Mouse (Mus musculus) forebrain, embryonic 10.5 days (tissue): ENCODE measurements at regions not wholly inside any gene's neighbourhood (a gene's known extent, or its start where the extent isn't known, plus 50 kb on each side); places are given as distances from the start of the nearest gene placed in this dataset.

Experiments used
- DNase-seq: peaks from one replicate; pipeline ENCODE4 v3.0.0-alpha.2; 2017; ENCODE audit warnings: low spot score; ENCODE audit errors: extremely low spot score
- H3K27ac ChIP-seq: fragments of 300-500 bp; sonication (generic); 2 replicates; pipeline ENCODE4 v1.5.1; 2016; ENCODE audit warnings: mild to moderate bottlenecking
- H3K27me3 ChIP-seq: fragments of 300-500 bp; sonication (generic); 2 replicates; pipeline ENCODE4 v1.6.1; 2016; ENCODE audit warnings: mild to moderate bottlenecking; ENCODE audit not compliant: poor library complexity, severe bottlenecking
- H3K36me3 ChIP-seq: fragments of 300-500 bp; sonication (generic); replicated peaks from 2 replicates; pipeline ENCODE4 v1.6.1; 2016; ENCODE audit warnings: mild to moderate bottlenecking, moderate library complexity
- H3K4me1 ChIP-seq: fragments of 300-500 bp; sonication (generic); 2 replicates; pipeline ENCODE4 v1.6.1; 2016
- H3K4me3 ChIP-seq: fragments of 300-500 bp; sonication (generic); 2 replicates; pipeline ENCODE4 v1.5.1; 2016; ENCODE audit warnings: mild to moderate bottlenecking, moderate library complexity
- H3K9me3 ChIP-seq: fragments of 300-500 bp; sonication (generic); 2 replicates; pipeline ENCODE4 v1.6.1; 2016; ENCODE audit warnings: mild to moderate bottlenecking, moderate library complexity
- WGBS: fragments of 180-500 bp; shearing (Covaris S2); methylation state at CpG from one replicate; pipeline ENCODE4 v1.1.7; 2016; 5-methylcytosine and 5-hydroxymethylcytosine counted together

DNA sequence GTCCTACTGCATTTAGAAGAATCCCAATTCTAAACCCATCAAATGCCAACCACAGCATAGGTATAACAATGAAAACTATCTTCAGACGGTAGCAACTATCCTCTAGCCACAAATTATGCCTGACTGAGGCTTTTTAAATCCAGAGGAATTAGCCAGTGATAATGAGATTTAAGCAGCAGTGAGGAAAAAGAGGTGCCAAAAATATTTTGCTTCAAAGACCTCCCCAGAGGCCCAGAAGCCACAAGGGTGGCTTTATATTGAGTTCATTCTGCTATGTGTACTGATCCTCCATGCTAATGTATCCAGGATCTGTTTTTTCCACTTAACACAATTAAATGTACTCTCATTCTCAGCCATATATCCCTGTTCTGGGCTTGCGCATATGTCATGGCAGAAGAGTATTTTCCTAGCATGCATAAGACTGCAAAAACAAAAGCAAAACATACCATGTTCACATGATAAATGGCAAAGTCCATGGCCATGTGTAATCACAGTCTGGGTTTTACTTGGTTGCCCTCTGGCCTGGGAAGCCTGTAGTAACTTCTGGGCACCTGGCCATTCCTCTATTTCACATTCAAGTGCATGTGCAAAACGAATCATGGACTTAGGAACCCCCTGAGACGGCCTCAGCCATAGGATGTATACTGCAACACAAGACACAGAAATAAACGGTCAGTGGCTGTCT lies 113.6 kb upstream of the Tsc22d2 start:
- H3K4me1 ChIP-seq, result peaks cover 6% of the 10 kb centered on the region
- no peaks in the 10 kb centered on the region for H3K9me3 ChIP-seq
- 75% methylated on average over 5 of the region's 5 CpGs for whole genome bisulfite sequencing
- H3K27ac ChIP-seq, result no peak overlapping the region
- DNase-seq, result no peak
- H3K4me3 ChIP-seq, result no peak overlapping the region
- H3K27me3 ChIP-seq, result no peaks in the 10 kb centered on the region
- no peaks in the 10 kb centered on the region for H3K36me3 ChIP-seq

- 96% methylated on average over 1 of the region's 1 CpGs for WGBS
- H3K4me1 ChIP-seq, result peaks cover 6% of the 10 kb centered on the region
These were observed 112.2 kb upstream of the Tsc22d2 start for GRCm38 (mm10) chr3:58302322-58302721.

GRCm38 (mm10) chr3:58303746-58304145 lies 110.8 kb upstream of the Tsc22d2 start:
- WGBS, result 59% methylated on average over 3 of the region's 3 CpGs
- Histone ChIP-seq H3K27me3 (no peaks in the 10 kb centered on the region), H3K4me3 (no peak overlapping the region), H3K27ac (no peak overlapping the region), H3K36me3 (no peaks in the 10 kb centered on the region), H3K9me3 (no peaks in the 10 kb centered on the region), H3K4me1 (peaks cover 6% of the 10 kb centered on the region)
- no peak for DNase-seq

More at GRCm38 (mm10) chr3:58302322-58302721, 112.2 kb upstream of the Tsc22d2 start:
- Histone ChIP-seq H3K27me3 (no peaks in the 10 kb centered on the region), H3K36me3 (no peaks in the 10 kb centered on the region), H3K27ac (no peak overlapping the region), H3K4me3 (no peak overlapping the region), H3K9me3 (no peaks in the 10 kb centered on the region)
- DNase-seq, result no peak

- H3K4me3 ChIP-seq, result no peak overlapping the region
- H3K27me3 ChIP-seq, result no peaks in the 10 kb centered on the region
- no peaks in the 10 kb centered on the region for H3K4me1 ChIP-seq
- H3K27ac ChIP-seq, result no peak overlapping the region
- no peaks in the 10 kb centered on the region for H3K9me3 ChIP-seq
- no peak for DNase-seq
- 90% methylated on average over 8 of the region's 8 CpGs for WGBS
- no peaks in the 10 kb centered on the region for H3K36me3 ChIP-seq
These were observed 104.9 kb upstream of the Tsc22d2 start for GRCm38 (mm10) chr3:58309601-58310000.

- no peaks in the 10 kb centered on the region for H3K36me3 ChIP-seq
- H3K4me1 ChIP-seq, result no peaks in the 10 kb centered on the region
- H3K4me3 ChIP-seq, result no peak overlapping the region
- H3K27me3 ChIP-seq, result no peaks in the 10 kb centered on the region
- WGBS, result 89% methylated on average over 4 of the region's 4 CpGs
- no peak overlapping the region for H3K27ac ChIP-seq
- no peak for DNase-seq
- H3K9me3 ChIP-seq, result no peaks in the 10 kb centered on the region
These were observed 104.1 kb upstream of the Tsc22d2 start for GRCm38 (mm10) chr3:58310390-58310789.

- no peaks in the 10 kb centered on the region for H3K36me3 ChIP-seq
- no peak for DNase-seq
- H3K4me1 ChIP-seq, result no peaks in the 10 kb centered on the region
- no peaks in the 10 kb centered on the region for H3K27me3 ChIP-seq
- H3K27ac ChIP-seq, result no peak overlapping the region
- no peak overlapping the region for H3K4me3 ChIP-seq
- WGBS, result 91% methylated on average over 5 of the region's 5 CpGs
- H3K9me3 ChIP-seq, result no peaks in the 10 kb centered on the region
These were observed 103.3 kb upstream of the Tsc22d2 start for GRCm38 (mm10) chr3:58311104-58311685.

- H3K4me3 ChIP-seq, result no peak overlapping the region
- no peak overlapping the region for H3K27ac ChIP-seq
- no peak for DNase-seq
- H3K4me1 ChIP-seq, result no peaks in the 10 kb centered on the region
- 85% methylated on average over 6 of the region's 6 CpGs for WGBS
- H3K27me3 ChIP-seq, result no peaks in the 10 kb centered on the region
- no peaks in the 10 kb centered on the region for H3K36me3 ChIP-seq
- H3K9me3 ChIP-seq, result no peaks in the 10 kb centered on the region
These were observed 101.9 kb upstream of the Tsc22d2 start for GRCm38 (mm10) chr3:58312623-58313022.

DNA sequence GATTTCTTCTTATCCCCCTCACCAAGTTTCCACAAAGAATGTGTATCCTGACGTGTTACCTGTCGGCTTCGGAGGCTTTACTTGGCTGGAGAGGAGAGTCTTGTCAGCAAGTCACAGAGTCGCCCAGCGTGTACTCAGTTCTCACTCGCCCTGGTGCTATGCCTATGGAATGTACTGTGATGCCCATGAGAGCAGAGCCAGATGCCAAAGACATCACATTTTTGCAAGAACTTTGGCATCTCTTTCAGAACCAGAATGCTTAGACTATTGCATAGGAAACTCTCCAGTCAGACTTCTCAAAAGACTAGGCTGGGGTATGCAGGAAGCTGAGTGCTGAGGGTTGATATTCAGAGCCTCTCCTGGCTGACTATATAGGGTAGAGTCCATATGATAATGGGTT lies 99.3 kb upstream of the Tsc22d2 start:
- H3K27ac ChIP-seq, result no peak overlapping the region
- no peaks in the 10 kb centered on the region for H3K36me3 ChIP-seq
- no peak overlapping the region for H3K4me3 ChIP-seq
- 86% methylated on average over 6 of the region's 6 CpGs for WGBS
- H3K9me3 ChIP-seq, result no peaks in the 10 kb centered on the region
- H3K4me1 ChIP-seq, result no peaks in the 10 kb centered on the region
- DNase-seq, result no peak
- H3K27me3 ChIP-seq, result no peaks in the 10 kb centered on the region

- no peak overlapping the region for H3K4me3 ChIP-seq
- WGBS, result 72% methylated on average over 2 of the region's 2 CpGs
- no peaks in the 10 kb centered on the region for H3K4me1 ChIP-seq
- H3K27ac ChIP-seq, result no peak overlapping the region
- no peaks in the 10 kb centered on the region for H3K9me3 ChIP-seq
- DNase-seq, result no peak
- no peaks in the 10 kb centered on the region for H3K27me3 ChIP-seq
- H3K36me3 ChIP-seq, result no peaks in the 10 kb centered on the region
These were observed 97.3 kb upstream of the Tsc22d2 start for GRCm38 (mm10) chr3:58317240-58317639.

- H3K27ac ChIP-seq, result no peak overlapping the region
- no peaks in the 10 kb centered on the region for H3K9me3 ChIP-seq
- no peaks in the 10 kb centered on the region for H3K4me1 ChIP-seq
- H3K27me3 ChIP-seq, result no peaks in the 10 kb centered on the region
- 76% methylated on average over 2 of the region's 2 CpGs for WGBS
- no peaks in the 10 kb centered on the region for H3K36me3 ChIP-seq
- DNase-seq, result no peak
- no peak overlapping the region for H3K4me3 ChIP-seq
These were observed 95.8 kb upstream of the Tsc22d2 start for GRCm38 (mm10) chr3:58318756-58319155.

DNA sequence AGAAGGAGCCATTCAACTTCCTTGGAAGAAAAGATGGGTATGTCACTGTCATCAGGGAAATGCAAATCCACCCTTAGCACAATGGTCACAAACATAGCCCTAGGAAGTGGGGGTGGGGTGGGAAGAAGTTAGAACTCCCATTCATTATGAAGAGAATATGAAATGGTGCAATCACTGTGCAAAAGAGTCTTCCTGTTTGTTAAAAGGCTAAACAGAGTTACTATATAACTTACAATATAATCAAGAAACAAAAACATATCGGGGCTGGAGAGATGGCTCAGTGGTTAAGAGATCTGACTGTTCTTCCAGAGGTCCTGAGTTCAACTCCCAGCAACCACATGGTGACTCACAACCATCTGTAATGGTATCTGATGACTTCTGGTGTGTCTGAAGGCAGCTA lies 95.1 kb upstream of the Tsc22d2 start:
- no peaks in the 10 kb centered on the region for H3K27me3 ChIP-seq
- H3K4me1 ChIP-seq, result no peaks in the 10 kb centered on the region
- no peak overlapping the region for H3K27ac ChIP-seq
- H3K36me3 ChIP-seq, result no peaks in the 10 kb centered on the region
- 85% methylated on average over 1 of the region's 1 CpGs for WGBS
- DNase-seq, result no peak
- H3K9me3 ChIP-seq, result no peaks in the 10 kb centered on the region
- no peak overlapping the region for H3K4me3 ChIP-seq

- Histone ChIP-seq H3K4me1 (no peaks in the 10 kb centered on the region), H3K9me3 (no peaks in the 10 kb centered on the region), H3K27me3 (no peaks in the 10 kb centered on the region), H3K27ac (no peak overlapping the region), H3K4me3 (no peak overlapping the region), H3K36me3 (no peaks in the 10 kb centered on the region)
- WGBS, result 74% methylated on average over 4 of the region's 4 CpGs
- no peak for DNase-seq
These were observed 93.7 kb upstream of the Tsc22d2 start for GRCm38 (mm10) chr3:58320812-58321211.

DNA sequence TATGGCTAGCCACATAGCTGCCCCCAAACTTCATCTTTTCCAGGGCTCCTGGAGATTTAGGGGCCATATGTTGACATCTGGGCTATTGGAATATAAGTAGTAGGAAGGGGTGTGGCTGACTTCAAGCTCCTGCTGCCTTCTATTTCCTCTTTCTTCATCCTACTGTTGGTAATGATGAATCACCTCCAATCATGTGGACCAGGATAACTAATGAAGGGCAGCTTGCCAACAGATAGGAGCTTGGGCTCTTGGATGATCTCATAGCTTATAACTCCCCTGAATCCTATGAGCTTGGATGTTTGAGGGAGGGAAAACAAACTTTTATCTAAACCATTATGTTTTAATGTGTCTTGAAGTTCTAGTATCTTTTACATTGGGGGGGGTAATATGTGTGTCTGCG lies 92.2 kb upstream of the Tsc22d2 start:
- no peaks in the 10 kb centered on the region for H3K27me3 ChIP-seq
- no peaks in the 10 kb centered on the region for H3K36me3 ChIP-seq
- H3K4me3 ChIP-seq, result no peak overlapping the region
- WGBS, result 100% methylated on average over 1 of the region's 1 CpGs
- H3K4me1 ChIP-seq, result no peaks in the 10 kb centered on the region
- H3K27ac ChIP-seq, result no peak overlapping the region
- DNase-seq, result no peak
- no peaks in the 10 kb centered on the region for H3K9me3 ChIP-seq
